Mouse (Mus musculus) urinary bladder, postnatal 14 days (tissue): Measurements from ENCODE around the gene Eya4.
A peak's percentile ranks its signal among the peaks of the same experiment; 100 is the strongest.

Source experiments
- DNase-seq: peaks from one replicate; pipeline ENCODE4 v3.0.0; 2021; ENCODE audit warnings: low spot score

The Eya4 gene

DNA sequence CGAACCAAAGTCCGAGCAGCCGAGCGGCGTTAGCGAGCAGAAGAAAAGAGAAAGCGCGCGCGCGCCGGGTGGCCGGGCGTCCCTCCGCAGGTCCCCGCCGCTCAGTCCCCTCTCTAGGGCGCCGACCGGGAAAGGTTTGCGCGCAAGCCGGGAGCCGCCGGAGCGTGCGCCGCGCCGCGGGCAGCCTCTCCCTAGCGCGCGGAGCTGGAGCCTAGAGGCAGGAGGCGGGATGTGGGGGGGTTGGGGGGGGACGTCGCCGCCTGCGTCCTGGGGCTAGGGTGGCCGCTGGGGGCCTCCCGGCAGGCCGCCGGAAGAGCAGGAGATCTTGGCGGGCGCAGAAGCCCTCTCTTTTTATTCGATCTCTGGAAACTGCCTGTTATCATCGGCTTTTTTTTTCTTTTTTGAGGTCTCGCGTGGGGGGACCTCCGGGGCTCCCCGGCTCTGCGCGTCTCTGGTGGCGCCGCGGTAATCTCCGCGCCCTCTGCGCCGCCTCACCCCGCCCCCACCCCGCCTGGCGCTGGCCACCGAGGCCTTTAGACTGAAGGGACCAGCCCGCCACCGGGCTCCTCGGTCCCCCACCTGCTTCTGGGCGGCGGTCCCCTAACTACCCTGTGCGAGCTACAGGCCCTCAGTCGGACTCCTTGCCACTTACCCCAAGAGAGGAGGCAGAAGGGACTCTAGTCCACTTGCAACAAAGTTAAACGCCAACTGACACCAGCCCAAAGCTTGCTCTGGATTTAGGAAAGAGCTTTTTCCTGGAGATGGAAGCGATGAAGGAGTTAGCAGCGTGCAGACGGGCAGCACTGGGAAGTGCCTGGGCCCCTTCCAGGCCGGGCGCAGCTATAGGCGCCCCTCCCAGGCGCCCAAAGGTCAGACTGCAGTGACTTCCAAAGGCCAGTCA lies at the start of gene Eya4:
Eya4 (minus strand) TSS at position 776 of the 901 bp plus-strand sequence.
- peak; percentile 37 for DNase-seq

DNA sequence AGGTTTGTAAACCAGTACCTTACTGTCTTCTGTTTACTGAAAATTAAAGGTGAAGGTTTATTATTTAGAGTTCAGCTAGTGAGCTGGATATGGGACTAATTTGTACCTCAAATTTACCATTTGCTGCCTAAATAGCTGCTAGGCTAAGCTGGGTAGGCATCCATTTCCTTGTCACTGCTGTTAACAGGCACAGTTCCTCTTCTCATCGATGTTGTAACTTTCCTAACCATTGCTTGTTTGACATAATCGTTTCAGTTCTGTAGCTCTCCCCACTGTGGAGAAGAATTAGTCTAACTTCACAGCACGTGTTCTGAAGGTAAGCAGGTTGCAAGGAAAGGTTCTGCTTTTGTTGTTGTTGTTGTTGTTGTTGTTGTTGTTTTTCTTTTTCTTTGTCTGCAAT lies 44.8 kb upstream of the Eya4 start:
- DNase-seq: no peak

DNA sequence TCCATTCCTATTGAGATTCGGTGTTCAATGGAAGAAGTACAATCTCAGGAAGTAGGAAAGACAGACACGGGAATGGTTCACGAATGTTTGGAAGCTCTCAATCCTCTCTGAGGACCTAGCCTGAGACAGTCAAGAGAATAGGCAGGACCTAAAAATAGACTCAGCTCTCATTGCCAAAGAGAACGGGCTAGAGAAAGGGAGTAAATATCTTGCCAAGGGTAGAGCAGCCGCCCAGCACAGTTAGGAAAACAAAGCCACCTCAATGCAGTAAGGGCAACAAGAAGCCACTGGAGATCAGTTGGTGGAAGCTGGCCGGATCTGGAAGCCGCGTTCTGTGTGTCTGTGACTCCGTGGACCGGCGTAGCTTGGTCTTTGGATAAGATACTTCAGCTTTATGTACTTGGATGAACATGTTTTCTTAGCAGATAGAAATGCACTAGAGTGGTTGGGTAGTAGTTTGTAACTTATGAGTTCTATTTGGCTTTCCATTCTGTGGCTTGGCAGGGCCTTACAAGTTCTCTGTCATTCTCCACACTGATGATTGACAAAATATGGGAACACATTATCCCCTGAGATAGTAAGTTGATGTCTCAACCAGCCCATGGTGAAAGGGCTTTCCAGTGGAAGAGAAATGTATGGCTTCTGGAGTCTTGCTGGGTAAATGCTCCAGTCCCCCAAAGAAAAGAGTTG lies 44.1 kb upstream of the Eya4 start:
- DNase-seq: no peak

DNA sequence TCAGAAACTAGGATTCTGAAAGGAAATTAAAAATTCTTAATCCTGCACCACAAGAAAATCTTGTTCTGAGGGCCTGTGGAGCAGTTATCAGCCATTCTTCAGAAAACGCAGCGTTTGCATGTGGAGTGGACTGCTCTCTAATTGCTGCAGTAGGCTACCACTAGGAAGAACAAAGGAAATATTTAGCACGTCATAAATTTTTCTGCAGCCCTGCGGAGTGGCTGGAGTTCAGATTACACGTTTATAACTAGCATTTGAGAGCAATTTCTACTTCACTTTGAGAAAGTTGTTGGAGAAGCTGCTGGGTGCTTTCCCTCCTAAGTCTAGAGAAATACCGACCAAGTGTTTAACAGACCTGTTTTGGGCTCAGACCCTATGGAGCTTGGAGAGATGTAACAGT lies 43.6 kb upstream of the Eya4 start:
- DNase-seq: no peak

DNA sequence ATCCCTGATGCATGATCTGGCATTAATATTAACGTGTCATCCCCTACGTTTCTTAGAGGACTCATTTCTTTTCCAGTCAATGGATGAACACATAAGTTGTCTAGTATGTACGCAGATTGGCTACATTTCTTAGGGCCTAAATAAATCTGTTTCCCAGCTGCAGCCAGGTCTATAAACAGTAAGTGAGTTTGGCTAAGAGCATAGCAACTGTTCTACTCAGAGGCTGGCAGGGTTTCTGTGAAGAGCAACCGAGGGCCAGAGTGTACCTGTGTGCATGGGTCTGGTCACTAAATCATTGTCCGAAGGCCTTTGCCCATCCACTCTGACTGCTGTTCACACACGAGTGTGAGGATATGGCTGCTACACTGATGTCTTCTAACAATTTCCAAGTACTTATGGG lies 13.3 kb upstream of the Eya4 start:
- DNase-seq: no peak

DNA sequence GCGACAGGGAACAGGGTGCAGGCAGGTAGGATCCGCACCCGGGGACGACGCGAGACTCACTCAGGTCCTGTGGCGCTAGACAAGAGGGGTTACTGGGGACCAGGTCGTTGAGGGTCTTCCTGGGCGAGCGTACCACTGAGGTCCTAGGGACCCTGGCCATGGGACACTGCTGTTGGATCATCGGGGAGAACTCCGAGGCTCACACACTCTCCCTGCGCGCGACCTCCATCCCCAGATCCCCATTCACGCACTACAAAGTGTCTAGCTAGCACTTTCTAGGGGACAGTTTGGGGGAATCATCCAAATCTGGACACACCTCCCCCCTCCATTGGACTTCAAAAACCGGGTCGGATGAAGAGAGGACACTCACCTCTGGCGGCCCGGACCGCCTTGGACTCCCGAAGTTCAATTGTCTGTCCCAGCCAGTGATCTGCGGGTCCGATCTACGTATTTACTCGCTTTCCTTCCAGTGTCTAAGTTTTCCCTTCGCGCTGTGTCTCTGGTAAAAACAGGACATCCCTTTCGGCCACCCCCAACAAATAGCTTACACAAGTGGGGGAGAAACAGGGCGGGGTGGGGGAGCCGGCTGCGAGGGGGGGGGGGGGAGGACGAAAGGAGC lies 1.1 kb downstream of the Eya4 start:
- no peak for DNase-seq

DNA sequence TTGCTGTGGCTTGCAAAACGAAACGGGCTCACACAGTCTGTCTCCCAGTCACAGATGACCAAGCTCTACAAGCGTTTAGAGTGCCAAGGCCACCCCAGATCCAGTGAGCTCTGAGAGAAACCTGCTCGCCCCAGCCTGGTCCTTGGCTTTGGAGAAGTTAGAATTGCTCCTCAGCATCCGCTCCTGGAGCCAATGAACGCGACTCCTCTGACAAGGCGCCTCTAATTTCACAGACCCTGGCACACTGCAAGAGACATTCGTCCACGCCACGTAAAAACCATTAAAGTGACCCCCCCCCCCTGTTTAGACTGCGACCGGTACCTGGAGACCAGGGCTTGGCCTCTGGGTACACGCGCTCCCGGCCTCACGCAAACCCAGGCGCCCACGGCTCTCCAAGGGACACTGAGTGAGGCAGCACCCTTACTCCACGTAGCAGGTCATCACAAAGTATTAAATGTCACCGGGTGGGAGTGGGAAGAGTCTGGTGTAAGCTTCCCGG lies 1.6 kb downstream of the Eya4 start:
- DNase-seq: no peak

DNA sequence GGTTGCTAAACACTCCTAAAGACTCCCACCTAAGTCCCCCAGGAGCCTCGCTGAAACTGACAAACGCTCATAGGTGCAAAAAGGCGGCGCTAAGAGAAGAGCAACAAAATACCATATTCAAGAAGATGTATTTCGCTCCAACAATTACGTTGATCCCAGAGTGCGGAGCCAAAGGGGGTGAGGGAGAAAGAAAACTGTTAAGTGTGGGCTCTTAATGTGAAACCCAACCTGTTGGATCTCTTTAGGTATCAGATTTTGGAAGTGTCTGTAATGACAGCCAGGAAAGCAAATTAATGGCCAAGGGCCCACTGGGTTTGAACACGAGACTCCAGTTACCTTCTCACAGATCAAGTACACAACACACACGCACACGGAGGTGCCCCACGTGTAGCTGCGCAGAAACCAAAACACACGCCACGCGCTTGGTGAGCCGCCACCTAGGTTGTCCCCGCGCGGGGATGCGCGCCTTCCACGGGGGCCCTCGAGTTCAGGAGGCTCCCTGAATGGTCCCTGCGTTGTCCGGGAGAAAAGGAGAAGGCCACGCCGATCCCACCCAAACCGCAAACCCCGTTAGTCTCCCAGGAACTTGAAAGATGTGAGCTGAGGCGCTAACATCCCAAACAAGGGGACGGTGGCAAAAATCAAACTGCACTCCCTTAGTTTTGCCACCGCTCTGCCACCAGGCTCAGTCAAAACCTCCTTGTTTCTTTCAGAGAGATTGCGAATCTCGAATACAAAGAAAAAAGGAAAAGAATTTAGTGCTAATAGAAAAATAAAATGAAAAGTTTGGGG lies 2.3 kb downstream of the Eya4 start:
- DNase-seq: no peak

DNA sequence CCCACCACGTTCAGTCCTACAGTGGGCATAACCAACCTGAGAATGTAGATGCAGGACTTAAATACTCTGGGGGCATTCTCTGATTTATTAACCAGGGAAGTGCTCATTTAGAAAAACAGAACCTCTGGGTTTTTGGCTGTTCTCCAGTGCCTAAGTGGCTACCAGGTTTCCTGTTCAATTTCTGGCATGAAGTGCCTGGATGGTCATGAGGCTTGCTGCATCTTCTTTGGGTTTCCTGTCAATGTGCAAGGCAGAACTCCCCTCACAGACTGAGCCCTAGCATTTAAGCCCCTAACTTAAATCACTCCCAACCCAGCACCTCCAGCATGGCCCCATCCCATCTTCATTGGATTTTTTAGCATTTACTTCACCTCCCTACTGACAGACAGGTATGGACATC lies 13.3 kb downstream of the Eya4 start:
- no peak for DNase-seq

DNA sequence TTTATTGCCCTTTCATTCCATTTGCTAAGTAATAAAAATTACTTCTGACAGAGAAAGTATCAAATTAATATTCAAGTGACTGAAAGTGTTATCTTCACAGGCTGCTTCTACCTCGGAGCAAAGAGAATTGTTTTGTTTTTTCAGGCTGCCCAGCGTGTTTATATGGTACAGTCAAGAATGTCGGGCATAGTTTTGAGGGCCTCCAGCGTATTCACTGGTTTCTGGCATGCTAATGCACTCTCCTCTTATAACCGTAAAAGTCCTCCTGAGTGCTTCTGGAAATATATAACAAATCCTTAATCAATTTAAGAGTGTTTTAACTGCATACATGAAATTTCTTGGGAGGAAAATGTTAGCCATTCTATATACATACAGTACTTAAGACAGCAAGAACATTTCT lies 17.8 kb downstream of the Eya4 start:
- DNase-seq: no peak

DNA sequence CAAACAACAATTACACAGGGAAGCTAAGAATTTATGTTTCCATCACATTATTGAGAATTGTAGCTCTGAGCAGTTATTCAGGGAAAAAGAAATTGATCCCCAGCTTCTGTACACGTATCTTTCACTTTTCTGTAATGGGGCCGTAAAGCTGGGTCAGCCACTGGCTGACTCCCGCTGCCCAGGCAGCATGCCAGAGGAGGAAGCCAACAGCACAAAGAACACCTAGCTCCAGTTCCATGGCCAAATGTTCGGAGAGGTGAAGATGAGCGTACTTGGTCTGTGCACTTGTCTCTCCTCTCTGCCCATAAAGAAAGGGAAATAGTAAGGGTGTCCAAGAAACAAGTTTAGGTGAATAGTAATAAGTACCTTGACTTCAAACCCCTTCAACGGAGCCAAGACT lies 22.9 kb downstream of the Eya4 start:
- no peak for DNase-seq

DNA sequence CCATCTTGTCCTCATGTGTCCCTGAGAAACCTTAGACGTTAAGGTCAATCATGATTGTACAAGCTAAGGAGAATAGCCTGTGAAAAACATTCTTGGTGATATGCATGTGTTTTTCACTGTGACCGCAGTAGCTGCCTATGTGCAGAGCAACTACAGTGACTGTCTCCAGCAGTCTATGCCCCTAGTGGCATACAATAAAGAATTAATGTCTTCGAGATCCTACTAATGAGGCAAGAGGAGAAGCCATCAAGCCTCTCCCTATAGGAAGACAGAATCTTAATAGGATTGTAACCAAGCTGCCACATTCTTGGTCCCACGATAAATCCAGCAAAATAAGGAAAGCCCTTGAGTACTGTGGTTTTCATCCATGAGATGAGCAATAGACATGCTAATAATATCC lies 28.3 kb downstream of the Eya4 start:
- no peak for DNase-seq

DNA sequence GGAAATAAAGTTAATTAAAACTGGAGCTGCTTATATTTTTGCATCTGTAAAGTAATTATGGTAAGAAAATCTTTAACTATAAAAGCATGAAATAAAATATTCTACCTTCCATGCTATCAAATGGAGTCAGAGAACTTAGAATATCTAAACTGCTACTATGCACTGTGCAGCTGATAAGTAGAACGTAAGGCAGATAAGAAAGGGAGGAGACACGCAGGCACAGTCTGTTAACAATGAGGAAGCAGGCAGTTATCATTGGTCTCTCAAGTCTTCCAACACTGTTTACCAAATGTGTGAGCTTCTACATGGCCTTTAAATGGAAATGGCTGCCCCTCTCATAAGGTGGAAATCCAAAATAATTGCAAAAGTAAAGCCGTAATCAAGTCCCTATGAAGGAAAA lies 55.0 kb downstream of the Eya4 start:
- DNase-seq: no peak

DNA sequence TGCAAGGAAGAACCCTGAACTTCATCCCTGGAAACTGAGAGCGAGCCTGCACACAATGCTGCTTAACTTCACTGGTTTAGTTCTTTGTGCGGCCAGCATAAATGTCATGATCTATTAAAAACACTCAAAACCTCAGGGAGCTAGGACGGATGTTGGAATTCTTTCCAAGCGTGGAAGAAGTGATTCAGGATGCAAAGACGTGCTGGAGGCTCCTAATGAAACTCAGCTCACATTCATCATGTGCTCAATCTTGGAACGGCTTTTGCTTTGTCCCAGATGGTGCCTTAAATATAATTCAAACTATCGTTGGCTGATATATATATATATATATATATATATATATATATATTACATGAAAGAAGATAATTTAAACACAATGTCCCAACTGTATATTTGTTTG lies 58.1 kb downstream of the Eya4 start:
- DNase-seq: no peak

DNA sequence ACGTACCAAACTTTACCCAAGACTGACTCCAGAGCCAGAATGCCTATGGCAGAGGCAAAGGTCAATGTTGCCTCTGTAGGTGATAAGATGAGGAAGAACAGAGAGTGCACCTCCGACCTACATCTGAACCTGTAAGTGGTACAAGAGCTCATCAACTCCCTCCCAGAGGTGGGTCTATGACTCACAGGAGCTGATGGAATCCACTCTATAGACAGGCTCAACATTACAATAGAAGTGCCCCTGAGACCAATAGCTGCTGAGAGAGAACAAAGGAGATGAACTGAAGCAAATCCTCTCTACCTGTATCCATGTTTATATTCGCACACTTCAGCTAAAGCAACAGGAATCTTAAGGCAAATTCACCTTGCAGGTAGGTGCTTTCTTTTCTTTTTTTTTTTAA lies 73.2 kb downstream of the Eya4 start:
- DNase-seq: no peak

DNA sequence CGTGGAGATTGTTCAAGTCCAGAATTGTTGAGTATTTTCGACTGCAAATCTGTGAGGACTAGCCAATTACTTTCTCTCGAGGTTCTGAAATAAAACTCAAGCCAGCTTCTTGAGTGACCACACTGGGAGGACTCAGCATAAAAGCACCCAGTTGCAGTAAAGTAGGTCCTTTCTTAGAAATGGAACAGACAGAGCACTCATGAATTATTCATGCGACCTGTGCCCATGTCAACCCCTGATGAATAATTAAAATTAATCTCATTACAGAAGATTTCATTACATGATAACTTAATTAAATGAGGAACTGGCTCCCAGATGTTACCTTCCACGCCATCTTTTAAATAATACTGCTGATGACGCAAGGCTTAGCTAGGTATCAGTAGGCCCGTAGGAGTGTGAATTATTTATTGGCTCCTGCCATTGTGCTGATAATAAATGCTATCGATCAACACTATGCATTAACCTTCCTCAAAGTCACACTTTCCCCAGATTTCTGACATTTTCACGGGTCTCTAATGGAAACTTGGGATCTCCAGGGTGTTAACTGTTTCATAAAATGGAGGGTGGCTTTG lies 79.5 kb downstream of the Eya4 start:
- no peak for DNase-seq

DNA sequence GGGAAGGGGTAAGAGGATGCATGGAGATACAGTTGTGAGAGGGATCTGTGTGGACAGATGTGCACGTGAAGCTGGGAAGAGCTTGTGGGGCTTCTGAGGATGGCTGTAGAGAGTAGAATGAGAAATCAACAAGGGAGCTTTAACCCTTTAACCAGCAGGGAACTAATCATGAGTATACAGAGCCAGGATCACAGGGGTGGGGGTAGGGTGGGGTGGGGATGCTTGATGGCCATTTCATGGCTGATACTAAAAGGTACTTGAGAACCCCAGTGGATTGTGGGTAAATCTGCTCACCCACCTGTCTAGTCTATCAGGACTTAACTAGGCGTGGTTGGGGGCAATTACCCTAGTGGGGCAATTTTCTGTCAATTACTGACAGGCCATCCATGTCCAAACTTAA lies 80.1 kb downstream of the Eya4 start:
- no peak for DNase-seq

DNA sequence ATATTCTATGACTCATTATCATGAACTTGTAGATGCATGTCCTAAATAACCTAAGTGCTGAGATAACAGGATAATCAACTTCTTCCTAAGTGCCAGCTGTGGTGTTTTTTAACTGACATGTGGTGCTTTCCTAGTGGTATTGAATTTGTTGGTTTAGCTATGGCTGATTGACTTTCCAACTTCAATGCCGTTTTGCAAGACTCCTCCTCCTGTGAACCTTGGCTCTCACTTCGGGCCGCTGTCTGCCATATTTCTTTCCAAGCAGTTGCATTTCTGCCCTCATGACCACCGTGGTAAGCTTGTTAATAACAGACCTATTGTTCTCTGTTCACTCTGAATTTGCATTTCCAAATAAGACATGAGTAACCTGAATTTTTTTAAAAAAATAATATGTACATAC lies 98.4 kb downstream of the Eya4 start:
- DNase-seq: no peak

DNA sequence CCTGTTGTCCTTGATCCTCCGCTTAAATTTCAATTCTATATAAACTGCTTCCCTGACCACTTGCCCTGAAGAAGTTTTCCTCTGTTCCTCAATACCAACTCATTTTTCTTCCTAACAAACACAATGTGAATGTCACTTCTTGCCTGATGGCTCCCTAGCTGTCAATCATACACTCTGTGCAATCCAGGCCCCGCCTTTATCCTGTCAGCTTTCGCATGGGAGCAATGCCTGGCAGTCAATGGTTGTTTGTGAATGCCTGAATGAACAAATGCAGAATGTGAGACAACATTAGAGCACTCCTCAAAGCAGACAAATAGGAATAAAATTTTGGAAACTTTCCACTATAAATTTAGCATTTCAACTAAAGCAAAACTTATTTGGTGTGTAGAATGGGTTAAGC lies 104.1 kb downstream of the Eya4 start:
- DNase-seq: no peak

DNA sequence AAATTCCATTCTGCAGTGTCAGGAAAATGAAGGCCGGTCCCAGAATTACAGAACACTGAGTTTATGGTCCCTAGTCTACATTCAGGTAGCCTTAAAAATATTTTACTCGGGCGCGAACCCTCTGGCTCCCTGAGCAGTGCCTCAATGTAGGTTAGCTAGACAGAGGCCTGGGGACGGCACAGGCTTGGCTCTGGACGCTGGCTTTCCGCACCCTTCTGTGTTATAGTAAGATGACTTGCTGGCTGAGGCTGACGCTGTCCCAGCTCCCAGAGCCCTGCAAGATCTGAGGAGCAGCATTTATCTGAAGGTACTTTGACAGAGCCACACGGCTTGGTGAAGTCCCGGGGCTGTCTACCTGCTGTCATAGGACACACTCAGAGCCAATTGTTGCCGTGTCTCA lies 113.7 kb downstream of the Eya4 start:
- DNase-seq: no peak

DNA sequence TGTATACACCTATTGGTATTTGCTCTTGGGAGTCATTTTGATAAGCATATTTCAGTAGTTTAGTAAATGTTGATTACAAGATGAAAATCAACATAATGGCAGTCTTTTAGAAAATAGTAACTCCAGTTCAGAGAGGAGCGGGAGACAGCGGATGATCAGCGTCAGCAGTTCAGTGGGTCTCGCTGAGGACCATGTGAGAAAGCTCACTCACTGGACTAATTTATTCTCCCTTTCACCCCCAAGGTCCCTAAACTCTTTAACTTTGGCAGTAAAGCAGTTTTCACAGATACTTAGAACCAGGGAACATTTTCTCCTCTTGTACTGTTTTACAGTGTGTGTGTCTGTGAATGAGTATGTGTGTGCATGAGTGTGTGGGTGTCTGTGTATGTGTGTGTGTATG lies 115.2 kb downstream of the Eya4 start:
- DNase-seq: no peak

DNA sequence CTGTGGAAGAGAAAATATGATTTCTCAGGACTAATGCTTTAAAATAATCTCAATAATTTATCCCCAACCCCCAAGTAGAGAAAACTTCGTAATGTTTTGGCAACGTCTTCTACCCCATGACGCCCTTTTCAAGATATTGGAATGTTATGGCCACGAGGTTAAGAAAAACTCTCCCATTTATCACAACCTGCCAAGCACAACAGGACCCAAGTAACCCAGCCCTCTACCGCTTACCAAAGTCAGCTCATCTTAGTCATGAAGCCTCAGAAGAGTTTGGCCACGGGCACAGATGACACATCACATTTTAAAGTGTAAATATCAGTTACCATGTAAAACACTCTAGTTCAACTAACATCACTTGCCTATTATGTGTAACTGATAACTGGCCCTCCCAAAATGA lies 117.2 kb downstream of the Eya4 start:
- no peak for DNase-seq
